Mouse (Mus musculus): ENCODE data around the gene Carmil1. TPM values are rescaled to one million over a fixed set of nuclear protein-coding genes. Genes with fewer than 3 reads are reported as not detected.

The Carmil1 gene
- total RNA-seq, 2 experiments from 2014 or later = 8.1 to 11.2 TPM

DNA sequence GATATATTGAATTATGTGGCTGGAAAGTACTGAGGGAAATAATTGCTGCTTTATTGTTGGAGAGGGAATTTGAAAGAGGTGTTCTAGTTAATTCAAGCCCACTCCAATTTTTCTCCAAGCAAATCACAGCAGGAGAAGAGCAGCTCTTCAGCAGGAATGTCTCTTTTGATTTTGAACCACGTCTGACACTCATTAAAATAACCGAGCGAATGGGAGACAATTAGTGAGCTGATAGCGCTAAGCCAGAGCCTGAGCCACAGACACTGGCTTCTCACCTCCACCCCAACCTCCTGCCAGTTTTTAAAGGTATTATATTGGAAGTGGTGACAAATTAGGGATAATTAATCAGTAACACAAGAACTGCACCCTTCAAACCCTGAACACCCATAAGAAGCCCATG is 217.8 kb downstream of the Carmil1 start:
- DNase-seq = no peak
- intact Hi-C loops (cut with DNase I) = no loop called here

DNA sequence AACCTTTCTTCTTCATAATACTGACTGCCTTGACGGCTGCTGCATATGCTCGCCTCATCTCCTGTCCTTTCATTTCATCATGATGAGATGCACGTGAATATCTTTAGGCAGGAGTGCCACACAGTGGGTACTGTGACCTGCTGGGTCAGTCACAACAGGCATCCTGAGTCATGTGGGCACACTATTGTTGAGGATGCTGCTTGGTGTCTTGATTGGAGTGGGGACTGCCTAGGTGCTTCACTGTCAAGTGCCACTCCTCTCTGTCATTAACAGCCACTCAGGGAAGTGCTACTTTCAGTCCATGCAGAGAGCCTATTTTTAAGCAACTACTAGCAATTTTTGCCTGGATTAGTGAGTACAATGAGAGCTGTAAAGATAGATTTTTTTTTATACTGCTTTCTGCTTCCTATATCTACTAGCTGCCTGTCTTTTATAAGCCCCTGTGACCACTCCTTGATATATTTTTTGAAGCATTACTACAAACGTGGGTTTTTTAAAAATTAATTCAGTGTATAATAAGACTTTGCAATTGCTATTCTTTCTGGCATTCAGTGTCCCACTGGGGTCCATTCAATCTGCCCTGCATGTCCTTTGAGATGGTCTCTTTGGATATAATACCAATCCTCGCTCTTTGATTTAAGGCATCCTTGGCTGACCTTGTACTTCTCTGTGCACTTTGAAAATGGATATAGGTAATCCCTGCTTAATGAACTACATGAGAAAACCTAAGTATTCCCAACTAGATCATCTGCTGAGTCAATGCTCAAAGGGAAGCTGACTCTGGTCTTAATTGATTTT is 225.3 kb downstream of the Carmil1 start:
- intact Hi-C loops (cut with DNase I) = no loop called here
- no peak for DNase-seq

DNA sequence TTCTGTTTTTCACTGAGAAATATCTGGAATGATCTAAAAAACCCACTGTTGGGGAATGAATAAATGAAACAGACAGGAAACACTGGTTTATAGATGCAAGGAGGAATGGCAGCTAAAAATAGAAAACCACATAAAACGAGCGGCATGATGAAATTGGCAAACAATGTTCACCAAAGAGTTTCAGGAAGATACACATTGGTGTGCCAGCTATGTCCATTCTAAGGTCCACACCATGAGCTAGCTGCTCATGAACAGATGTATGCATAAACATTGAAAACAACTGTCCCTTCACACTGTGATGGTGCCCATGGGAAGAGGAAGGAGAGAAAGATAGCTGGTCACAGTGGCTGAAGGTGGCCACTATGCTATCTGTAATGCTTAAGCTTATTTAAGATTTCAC is 229.1 kb downstream of the Carmil1 start:
- no peak for DNase-seq
- intact Hi-C loops (cut with DNase I) = no loop called here

DNA sequence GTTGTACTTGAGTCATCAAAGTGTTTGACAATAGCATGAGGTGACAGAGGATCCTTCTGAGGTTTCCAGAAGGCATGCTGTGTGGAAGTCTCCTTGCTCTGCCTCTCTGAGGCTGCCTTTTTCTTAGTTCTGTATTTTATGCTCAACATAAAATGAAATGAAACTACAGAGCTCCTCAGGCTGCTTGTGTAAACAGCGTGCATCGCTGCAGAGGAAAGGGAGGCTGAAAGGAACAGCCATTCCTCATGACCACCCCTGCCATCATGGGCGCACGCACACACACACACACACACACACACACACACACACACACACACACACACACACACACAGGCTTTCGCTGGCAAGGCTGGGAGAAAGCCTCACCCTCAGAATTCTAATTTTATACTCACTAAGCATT is 230.3 kb downstream of the Carmil1 start:
- intact Hi-C loops (cut with DNase I) = no loop called here
- no peak for DNase-seq

DNA sequence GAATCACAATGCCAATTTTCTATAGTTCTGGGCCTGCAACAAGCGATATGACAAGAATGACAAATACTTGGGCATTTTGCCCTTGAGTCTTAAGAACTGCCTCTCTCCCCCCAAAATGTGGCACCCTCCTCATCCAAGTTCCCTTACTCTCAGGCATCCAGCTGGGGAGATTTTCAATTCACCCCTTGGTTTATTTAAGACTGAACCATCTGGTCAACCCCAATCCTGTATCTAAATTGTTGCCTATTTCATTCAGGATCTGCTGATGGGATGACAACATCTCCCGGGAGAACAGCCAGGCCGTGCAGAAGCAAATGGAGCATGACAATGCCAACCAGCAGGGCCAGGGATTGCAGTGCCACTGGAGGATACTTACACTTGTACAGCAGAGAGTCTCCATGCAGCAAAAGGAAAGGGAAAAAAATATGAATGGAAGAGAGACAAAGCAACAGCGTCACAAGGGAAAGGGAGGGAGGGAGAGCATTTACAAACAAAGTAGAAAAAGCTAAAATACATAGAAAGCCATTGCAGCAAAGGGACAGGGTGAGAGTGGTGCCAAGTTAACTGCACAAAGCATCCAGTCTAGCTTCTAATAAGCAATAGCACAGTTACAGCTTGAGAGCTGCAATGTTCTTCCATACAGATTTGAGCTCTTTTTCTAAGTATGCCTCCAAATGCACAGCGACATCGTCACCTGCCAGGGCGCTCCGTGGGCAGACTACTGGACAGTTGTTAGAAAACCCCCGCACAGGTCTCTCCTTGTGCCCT is 231.1 kb downstream of the Carmil1 start:
- no peak for DNase-seq
- intact Hi-C loops (cut with DNase I) = no loop called here

DNA sequence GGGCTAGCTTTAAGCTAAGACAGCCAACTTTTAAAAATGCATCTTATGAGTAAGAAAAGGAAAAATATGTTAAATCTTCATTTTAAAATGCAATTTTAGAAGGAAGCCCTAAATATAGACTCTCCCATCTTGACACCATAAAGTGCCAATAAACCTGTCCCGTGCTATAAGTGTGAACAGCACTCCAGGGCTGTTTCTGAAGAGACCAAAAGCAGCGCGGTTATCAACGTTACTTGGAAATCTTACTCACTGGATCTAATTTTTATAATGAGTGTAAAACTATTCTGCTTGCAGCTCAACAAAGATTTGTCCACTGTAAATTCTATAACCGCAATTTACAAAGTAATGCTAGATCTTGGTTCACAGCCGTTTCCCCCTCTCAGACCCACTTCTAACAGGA is 232.0 kb downstream of the Carmil1 start:
- DNase-seq = no peak
- intact Hi-C loops (cut with DNase I) = no loop called here

DNA sequence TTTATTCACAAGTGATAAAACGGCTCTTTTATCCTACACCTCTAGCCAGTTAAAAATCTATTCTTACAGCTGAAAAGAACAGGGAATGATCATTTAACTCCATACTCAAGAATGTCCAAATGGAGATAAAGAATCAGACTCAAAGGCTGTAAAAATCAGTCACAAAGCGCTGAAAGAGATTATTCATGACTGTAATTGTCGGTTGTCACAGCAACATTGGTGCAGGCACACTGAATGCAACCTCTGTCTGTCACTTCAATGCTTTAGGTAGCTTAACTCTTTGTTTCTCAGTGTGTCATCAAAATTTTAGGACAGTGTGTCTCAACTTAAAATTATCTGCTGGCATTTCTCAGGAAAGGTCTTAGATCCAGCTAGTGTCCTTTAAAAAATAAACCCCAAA is 235.3 kb downstream of the Carmil1 start:
- intact Hi-C loops (cut with DNase I) = no loop called here
- no peak for DNase-seq

DNA sequence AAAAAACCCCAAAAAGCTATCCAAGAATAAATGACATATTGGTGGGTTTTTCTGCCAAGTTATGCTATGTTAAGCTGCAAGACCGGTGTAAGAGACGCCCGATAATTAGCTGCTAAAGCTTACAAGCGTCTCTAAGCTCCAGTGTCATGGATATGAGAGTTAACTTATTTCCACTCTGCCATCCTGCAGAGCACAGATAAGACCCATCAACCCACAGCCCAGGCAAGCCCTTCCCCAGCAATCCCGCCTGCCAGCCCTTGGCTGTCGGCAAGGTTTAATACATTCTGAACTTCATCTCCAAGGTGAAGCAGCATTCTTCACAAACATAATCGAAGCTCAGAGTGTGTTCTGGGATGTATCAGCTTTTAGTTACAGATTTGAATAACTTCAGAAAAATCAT is 240.4 kb downstream of the Carmil1 start:
- intact Hi-C loops (cut with DNase I) = no loop called here
- DNase-seq = no peak

DNA sequence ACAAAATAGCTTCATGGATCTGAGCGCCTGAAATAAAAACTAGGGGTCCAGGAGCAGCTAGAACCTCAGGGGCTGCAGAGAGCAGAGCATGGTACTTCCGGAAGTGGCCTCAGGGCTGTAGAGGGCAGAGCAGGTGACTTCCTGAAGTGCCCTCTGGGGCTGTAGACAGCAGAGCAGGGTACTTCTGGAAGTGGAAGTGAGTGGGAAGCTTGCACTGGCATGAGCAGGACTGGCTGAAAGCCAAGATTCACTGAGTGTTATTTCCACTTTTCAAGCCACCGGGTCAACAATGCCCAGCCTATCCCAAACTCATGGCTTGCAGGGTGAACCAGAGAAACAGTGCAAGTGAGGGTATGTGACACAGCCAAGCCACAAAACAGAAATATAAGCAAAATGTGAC is 243.1 kb downstream of the Carmil1 start:
- DNase-seq = peak in 1 of 2 experiments; percentile 3
- intact Hi-C loops (cut with DNase I) = loop anchor here (5.0 kb wide), 1 partner anchor 280 kb away; no protein-coding TSS in a partner anchor

DNA sequence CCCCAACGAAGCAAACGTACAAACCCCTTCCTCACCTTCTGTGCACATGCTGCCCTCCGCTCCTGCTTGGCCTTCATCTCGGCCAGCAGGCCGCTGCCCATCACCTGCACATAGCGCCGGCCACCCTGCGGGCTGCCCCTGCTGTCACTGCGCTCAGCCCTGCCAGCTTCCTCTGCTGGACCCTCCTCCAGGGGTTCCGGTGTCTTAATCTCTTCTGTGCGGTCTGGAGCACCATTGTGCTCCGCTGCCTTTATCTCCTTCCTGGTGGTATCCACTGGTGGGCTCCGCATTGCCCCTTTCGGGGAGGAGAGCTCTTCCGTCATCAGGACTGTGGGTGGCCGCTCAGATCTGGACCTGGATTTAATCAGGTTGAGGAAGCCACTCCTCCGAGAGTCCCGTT is 244.4 kb downstream of the Carmil1 start:
- intact Hi-C loops (cut with DNase I) = loop anchor here (5.0 kb wide), 1 partner anchor 281 kb away; no protein-coding TSS in a partner anchor

DNA sequence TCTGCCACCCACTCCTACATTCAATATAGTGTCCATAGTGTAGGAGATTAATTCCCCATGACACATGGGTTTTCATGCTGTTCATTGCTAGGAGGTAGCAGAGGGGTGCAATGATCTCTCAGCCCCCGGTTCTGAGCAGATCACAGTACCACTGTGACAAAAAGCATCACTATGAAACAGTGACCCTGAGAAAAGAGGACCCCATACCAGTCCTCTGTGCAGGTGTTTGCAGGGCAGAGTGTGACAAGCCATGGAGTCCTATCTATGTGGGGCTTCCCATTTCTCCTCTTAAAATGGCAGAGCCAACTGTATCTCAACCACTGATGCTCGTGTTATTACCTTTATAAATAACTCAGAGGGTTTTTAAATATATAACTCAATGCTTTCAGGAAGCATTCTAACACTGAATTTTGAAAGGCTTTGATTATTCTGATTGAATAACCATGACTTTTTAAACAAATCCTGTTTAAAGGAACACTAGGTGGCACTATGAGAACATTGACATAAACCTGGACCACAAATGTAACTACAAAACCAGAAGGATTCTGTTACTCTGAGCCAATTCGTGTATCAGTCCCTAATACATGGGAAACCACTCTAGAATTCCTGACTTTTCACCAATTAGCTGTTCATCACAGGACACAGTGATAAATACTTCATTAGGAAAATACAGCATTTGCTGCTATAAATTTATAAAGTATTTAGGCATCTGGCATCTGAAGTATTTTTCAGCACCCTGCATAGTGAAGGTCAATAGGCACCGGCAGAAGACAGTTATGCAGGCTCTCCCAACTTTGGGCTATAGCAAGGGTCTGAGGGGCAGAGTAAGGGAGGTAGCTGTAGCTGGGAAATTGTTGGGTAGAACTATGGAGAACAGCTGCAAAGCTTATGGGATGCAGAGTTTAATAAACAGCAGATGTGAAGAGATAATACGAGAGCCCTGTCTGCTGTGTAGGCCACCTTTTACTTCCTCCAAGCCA is 253.1 kb downstream of the Carmil1 start:
- intact Hi-C loops (cut with DNase I) = loop anchor here (5.0 kb wide), 2 partner anchors 255 to 270 kb away; partner anchors contain the start of gene Carmil1
- no peak for DNase-seq

More for the DNA sequence above, 244.4 kb downstream of the Carmil1 start:
- DNase-seq = no peak

DNA sequence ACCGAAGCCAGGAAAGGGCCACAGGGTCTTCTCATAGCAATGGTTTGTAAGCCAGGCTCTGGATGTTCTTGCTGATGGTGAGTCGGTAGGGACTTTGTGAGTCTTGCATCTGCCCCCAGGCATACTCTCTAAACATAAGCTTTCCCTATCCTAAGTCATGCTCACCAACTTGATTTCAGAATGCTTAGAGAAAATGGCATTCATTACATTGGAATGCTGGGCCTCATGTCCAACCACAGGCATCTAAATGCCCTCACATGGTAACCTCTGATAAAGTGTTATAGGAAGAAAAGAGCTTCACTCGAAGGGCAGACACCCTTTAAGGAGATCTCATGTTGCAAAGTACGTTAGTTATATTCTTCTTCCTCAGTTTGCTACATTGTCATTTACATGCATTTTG is 262.1 kb downstream of the Carmil1 start:
- DNase-seq = no peak

DNA sequence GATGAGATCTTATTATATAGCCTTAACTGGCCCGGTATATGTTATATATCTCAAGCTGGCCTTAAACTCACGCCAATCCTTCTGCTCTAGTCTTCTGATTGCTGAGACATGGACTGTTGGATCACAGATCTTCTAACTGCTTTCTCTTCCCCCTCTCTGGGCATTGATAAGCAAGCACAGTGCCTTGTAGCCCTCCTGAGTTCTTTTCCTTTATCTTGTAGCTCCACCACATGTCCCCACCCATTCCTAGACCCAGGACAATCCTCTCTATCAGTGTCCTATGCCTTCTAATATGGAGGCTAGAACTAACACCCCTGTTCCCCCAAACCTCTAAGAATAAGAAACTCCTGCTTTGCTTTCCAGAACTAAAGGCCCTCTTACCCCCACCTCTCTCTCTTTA is 275.1 kb downstream of the Carmil1 start:
- intact Hi-C loops (cut with DNase I) = no loop called here
- no peak for DNase-seq

More for the DNA sequence above, 262.1 kb downstream of the Carmil1 start:
- intact Hi-C loops (cut with DNase I) = no loop called here

DNA sequence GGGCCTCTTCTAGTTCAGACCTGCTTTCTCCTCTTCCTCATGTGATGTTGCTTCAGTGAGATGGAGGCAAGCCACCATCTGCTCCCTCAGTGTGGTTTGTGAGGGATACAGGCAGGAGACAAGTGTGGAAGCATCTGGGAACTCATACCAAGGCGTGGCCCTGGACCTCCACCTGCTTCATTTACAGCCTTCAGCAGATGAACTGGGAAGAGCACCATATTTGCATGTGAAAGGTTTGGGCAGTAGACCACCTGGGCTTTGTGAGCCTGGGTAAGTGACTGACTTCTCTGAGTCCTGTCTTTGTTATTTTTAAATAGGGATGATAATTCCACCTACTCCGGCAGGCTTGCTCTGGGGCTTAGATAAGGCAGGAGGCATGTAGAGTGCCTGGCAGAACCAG is 278.8 kb downstream of the Carmil1 start:
- intact Hi-C loops (cut with DNase I) = no loop called here
- no peak for DNase-seq

DNA sequence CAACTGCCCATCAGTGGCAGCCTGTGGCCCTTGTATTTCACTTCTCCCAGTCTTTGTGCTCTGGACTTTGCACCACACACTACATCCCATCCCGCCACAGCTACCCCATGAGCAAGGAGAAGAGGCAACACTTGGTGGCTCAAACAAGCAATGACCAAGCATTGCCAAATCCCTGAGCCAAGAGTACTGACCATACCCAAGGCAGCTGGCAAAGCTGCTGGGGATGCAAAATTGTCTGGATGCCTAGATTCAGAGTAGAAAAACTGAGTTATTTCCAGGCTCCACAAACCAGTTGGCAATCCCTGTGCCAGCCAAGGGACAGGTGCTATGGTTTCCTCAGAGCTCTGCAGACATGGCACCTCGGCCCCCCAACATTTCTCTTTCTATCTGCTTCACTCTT is 279.5 kb downstream of the Carmil1 start:
- no peak for DNase-seq
- intact Hi-C loops (cut with DNase I) = no loop called here

DNA sequence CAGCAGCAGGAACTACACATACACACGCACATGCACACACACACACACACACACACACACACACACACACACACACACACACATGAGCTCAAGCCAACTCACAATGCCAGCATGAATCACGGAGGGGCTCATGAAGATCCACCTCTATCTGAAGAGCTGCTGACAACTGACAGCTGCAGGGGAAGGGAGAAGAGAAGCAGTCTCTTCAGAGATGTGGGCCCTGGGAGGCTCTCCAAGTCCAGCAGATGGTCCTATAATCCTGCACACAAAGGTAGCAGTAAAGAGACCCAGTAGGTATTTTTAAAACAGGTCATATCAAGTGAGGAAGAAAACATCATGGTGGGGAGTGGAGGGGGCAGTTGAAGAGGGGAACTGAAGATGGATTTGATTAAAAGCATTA is 281.8 kb downstream of the Carmil1 start:
- no peak for DNase-seq
- intact Hi-C loops (cut with DNase I) = no loop called here

DNA sequence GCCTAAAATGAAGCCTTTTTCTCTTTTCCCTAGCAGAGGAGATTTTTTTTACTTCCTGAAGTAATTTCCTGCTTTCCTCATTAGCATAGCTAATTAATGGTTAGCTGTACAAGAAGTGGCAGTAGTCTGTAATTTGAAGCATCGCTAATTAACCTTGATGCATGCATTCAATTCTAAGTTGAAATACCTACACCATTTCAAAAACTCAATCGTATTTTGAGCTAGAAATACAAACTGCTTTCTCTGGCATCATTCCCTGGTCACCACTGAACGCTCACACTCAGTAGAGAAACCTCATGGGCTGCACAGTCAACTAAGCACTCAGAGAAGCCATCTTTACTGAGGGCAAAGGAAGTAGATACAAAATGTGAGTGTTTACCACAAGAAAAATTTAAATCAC is 285.8 kb downstream of the Carmil1 start:
- intact Hi-C loops (cut with DNase I) = no loop called here

DNA sequence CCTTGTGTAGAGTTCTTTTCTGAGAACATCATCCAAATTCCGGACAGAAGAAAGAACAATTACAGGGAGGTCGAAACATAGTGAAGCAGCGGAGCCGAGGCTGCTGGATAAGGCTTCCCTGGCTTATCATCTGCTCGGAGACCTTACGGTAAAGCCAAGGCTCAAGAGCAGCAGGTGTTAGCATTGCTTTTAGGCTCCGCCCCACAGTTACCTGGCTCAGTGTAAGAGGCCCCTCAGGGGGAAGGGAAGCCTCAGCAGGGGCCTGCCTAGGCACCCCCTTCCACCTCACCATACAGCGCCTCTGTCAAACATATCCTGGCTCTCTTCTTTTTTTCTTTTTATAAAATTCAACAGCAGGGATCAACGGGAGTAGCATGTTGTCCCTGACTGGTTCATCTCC is 286.6 kb downstream of the Carmil1 start:
- intact Hi-C loops (cut with DNase I) = no loop called here
- DNase-seq = no peak

More for the DNA sequence above, 285.8 kb downstream of the Carmil1 start:
- no peak for DNase-seq

DNA sequence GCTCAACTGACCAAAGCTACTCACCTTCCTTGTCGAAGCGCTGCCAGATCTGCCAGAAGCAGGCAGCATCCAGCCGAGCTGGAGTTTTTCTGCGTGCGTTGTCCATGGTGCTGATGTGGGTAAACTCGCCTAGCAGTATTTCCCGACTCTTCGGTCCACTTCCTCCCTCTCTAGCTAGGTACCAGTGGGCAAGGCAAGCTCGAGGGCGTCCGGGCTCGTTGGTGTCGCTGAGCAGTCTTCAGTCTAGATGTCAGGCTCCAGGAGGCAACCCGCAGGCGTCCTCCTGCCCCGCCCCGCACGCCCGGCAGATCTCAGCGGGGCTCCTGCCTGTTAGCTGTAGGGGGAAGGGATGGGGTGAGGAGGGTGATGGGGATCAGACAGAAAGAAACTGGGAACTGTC is 289.7 kb downstream of the Carmil1 start, which contains the start of gene Scgn:
Gene Scgn (minus strand): TSS at position 287 of the 400 bp plus-strand sequence.
- peak; percentile 56 to 80 for DNase-seq
- intact Hi-C loops (cut with DNase I) = no loop called here

DNA sequence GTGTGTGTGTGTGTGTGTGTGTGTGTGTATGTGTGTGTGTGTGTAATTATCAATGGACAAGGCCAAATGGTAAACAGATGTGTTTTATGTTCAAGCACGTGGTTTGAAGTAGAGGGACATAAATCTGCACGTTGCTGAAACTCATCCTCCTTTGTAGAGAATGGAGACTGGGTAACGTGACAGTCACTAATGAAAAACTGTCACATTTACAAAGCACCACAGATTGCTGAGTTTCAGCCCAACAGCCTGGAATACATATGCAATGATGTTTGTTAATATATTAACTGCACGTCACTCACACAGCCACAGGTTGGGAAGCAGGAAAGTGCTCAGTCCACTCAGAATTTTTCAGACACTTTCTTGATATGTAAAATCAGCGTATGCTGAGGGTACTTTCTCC is 290.1 kb downstream of the Carmil1 start:
- intact Hi-C loops (cut with DNase I) = no loop called here
- DNase-seq = no peak

Data from heart, postnatal 14 days (tissue).